Mouse (Mus musculus) liver, embryonic 11.5 days (tissue): ENCODE results near the gene Tcaim. TPM values are rescaled to one million over a fixed set of nuclear protein-coding genes. Genes with fewer than 3 reads are reported as not detected.

Experiments used
- ATAC-seq: fragments of 200-750 bp; cut with Nextera tagmentation; replicated peaks from 2 replicates; pipeline ENCODE4 v1.8.0; 2017; ENCODE audit warnings: moderate number of reproducible peaks, mild to moderate bottlenecking, moderate TSS enrichment, moderate library complexity; ENCODE audit not compliant: low FRiP score
- DNase-seq: peaks from one replicate; pipeline ENCODE4 v3.0.0-alpha.2; 2017; ENCODE audit warnings: low spot score
- H3K27ac ChIP-seq: fragments of 300-500 bp; sonication (generic); 2 replicates; pipeline ENCODE4 v1.5.1; 2014; ENCODE audit warnings: mild to moderate bottlenecking, low read depth, low read length, control low read depth
- H3K27me3 ChIP-seq: fragments of 300-500 bp; sonication (generic); replicated peaks from 2 replicates; pipeline ENCODE4 v1.6.1; 2014; ENCODE audit warnings: low read length, mixed read lengths; ENCODE audit not compliant: control insufficient read depth, insufficient read depth
- H3K36me3 ChIP-seq: fragments of 300-500 bp; sonication (generic); 2 replicates; pipeline ENCODE4 v1.6.1; 2014; ENCODE audit warnings: mild to moderate bottlenecking, low read length, moderate library complexity, mixed read lengths; ENCODE audit not compliant: control insufficient read depth, insufficient read depth
- H3K4me1 ChIP-seq: fragments of 300-500 bp; sonication (generic); replicated peaks from 2 replicates; pipeline ENCODE4 v1.6.1; 2014; ENCODE audit warnings: low read length, mixed read lengths; ENCODE audit not compliant: control insufficient read depth, insufficient read depth
- H3K4me2 ChIP-seq: fragments of 300-500 bp; sonication (generic); 2 replicates; pipeline ENCODE4 v1.6.1; 2014; ENCODE audit warnings: mild to moderate bottlenecking, control low read depth, moderate library complexity
- H3K4me3 ChIP-seq: fragments of 300-500 bp; sonication (generic); 2 replicates; pipeline ENCODE4 v1.5.1; 2014; ENCODE audit warnings: low read depth, low read length, control low read depth
- H3K9ac ChIP-seq: fragments of 300-500 bp; sonication (generic); 2 replicates; pipeline ENCODE4 v1.6.1; 2014; ENCODE audit warnings: low read depth, low read length, control low read depth
- H3K9me3 ChIP-seq: fragments of 300-500 bp; sonication (generic); 2 replicates; pipeline ENCODE4 v1.6.1; 2016; ENCODE audit warnings: low read length, inconsistent platforms, mixed read lengths; ENCODE audit not compliant: control insufficient read depth
- whole genome bisulfite sequencing: fragments of 180-500 bp; shearing (Covaris S2); extraction: QIAGEN DNeasy Blood & Tissue Kit; methylation state at CpG from one replicate; pipeline ENCODE4 v1.1.7; 2014; 5-methylcytosine and 5-hydroxymethylcytosine counted together
- polyA plus RNA-seq: library from polyadenylated mRNA; unstranded; fragments of >200 nt; fragmentation: Nextera tagmentation; extraction: Ambion mirVana; gene quantifications from 2 replicates; pipeline ENCODE4 v1.2.1, GENCODE M21; 2014

Gene Tcaim
- polyA plus RNA-seq, 1 experiment from 2014 or later, result 2.8 TPM

DNA sequence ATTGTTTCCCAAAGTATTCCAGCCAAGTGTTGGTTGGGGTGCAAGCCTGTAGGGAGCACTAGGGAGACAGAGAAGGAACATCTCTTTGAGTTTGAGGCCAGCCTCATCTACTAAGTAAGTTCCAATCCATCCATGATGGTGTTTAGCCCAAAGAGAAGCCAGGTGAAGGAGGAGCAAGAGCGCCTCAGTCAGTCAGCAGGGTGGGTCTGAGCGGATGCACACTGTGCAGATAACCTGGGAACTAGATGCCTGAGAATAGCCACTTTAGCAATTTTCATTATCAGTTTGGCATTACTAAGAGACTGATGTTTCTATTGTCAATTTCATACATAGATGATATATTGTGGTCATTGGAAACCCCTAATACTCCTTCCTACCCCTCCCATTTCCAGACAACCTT, 9.4 kb downstream of the Tcaim start:
- ATAC-seq (no peak), DNase-seq (no peak)
- no peaks in the 10 kb centered on the region for H3K4me1 ChIP-seq
- WGBS, result 78% methylated on average over 2 of the region's 2 CpGs
- no peak overlapping the region for H3K9ac ChIP-seq
- H3K9me3 ChIP-seq, result no peaks in the 10 kb centered on the region
- no peaks in the 10 kb centered on the region for H3K36me3 ChIP-seq
- H3K27me3 ChIP-seq, result no peaks in the 10 kb centered on the region
- H3K4me3 ChIP-seq, result no peak overlapping the region
- H3K27ac ChIP-seq, result no peak overlapping the region
- H3K4me2 ChIP-seq, result no peak overlapping the region

DNA sequence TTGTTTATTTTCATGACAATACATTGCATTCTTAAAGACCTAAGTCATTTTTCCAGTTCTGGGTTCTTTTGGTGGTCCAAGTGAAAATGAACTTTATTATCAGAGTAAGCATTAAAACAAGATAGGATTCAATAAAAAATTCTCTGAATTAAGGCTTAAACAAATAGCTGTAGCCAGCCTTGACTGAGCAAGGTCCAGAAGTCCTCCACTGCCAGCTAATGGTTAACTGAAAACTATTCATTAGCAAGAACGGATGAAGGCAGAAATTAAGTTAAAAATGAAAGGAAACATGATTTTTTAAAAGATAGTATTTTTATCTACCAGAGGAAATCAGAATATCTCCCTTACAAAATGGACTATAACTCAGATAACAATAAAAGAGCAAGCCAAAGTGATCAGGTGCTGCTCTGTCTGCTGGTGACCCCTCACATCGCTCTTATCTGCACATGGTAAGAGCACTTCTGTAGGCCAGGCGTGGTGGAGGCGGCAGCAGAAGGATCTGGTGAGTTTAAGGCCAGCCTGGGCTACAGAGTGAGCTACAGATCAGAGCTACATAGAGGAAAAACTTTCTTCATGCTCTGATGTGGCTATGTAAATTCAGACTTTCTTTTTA, 10.0 kb downstream of the Tcaim start:
- Histone ChIP-seq H3K4me3 (no peak overlapping the region), H3K36me3 (no peaks in the 10 kb centered on the region), H3K4me1 (no peaks in the 10 kb centered on the region), H3K9me3 (no peaks in the 10 kb centered on the region), H3K27me3 (no peaks in the 10 kb centered on the region), H3K9ac (no peak overlapping the region), H3K4me2 (no peak overlapping the region), H3K27ac (no peak overlapping the region)
- WGBS, result 67% methylated on average over 4 of the region's 4 CpGs
- 0 out of 2 replicates have a peak, but pooled peaks have one; percentile 47 for ATAC-seq
- no peak for DNase-seq

DNA sequence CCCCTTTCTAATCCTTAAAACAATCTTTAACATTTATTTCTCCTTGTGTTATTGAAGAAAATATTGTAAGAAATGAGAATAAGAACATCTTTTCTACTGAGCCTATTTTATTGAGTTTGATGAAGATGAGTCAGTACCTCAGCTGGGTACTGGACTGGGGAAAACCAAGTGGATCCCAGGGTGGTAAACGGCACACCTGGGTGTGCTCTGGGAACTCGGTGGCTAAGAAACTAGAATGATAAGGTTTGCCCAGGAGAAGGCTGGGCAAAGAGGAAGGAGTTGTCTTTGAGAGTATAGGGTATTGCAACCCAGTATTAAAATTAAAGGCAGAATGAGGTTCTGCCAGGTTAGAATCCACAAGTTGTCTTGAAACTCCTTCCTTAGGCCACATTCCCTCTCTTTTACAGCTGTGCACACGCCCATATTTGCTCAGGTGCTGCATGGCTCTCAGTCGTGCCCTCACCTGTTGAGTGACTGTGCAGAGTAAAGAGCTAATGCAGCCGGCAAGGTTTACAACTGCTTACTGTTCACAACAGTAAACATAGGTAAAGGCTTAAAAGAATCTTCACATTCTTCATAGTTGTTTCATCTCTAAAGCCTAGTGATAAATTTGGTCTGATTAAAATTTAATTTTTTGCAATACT, 18.2 kb downstream of the Tcaim start:
- Histone ChIP-seq H3K4me2 (no peak overlapping the region), H3K9ac (no peak overlapping the region), H3K27me3 (no peaks in the 10 kb centered on the region), H3K36me3 (0 out of 2 replicates have a peak, but pooled peaks cover 4% of the 10 kb centered on the region), H3K4me1 (no peaks in the 10 kb centered on the region), H3K4me3 (no peak overlapping the region), H3K9me3 (no peaks in the 10 kb centered on the region), H3K27ac (no peak overlapping the region)
- ATAC-seq, result no peak
- no peak for DNase-seq
- 72% methylated on average over 5 of the region's 5 CpGs for WGBS

DNA sequence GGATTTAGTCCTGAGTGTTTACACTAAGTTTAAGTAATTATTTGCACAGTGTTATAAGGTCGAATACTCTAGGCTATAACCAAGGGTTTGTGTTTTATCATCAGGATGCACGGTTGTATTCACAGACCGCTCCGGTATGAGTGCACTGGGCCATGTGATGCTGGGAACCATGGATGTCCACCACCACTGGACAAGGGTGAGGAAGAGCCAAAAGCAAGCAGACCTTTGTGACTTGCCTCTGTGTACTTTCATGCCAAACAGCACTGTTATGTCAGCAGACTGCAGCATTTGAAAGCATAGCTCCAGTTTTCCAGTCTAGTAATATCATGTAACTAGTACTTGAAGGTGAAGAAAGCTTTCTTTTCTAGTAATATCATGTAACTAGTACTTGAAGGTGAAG, 21.4 kb downstream of the Tcaim start:
- DNase-seq, result no peak
- ATAC-seq, result no peak
- no peaks in the 10 kb centered on the region for H3K27me3 ChIP-seq
- no peaks in the 10 kb centered on the region for H3K4me1 ChIP-seq
- no peak overlapping the region for H3K4me3 ChIP-seq
- 0 out of 2 replicates have a peak, but pooled peaks cover 4% of the 10 kb centered on the region for H3K36me3 ChIP-seq
- H3K4me2 ChIP-seq, result no peak overlapping the region
- H3K27ac ChIP-seq, result no peak overlapping the region
- no peak overlapping the region for H3K9ac ChIP-seq
- 84% methylated on average over 4 of the region's 4 CpGs for WGBS
- no peaks in the 10 kb centered on the region for H3K9me3 ChIP-seq

- Histone ChIP-seq H3K36me3 (no peaks in the 10 kb centered on the region), H3K27me3 (no peaks in the 10 kb centered on the region), H3K9me3 (no peaks in the 10 kb centered on the region), H3K27ac (no peak overlapping the region), H3K4me1 (no peaks in the 10 kb centered on the region), H3K9ac (no peak overlapping the region), H3K4me3 (no peak overlapping the region), H3K4me2 (no peak overlapping the region)
- DNase-seq (no peak), ATAC-seq (no peak)
- 71% methylated on average over 4 of the region's 4 CpGs for WGBS
These were observed 24.6 kb downstream of the Tcaim start for GRCm38 (mm10) chr9:122829826-122830380.

DNA sequence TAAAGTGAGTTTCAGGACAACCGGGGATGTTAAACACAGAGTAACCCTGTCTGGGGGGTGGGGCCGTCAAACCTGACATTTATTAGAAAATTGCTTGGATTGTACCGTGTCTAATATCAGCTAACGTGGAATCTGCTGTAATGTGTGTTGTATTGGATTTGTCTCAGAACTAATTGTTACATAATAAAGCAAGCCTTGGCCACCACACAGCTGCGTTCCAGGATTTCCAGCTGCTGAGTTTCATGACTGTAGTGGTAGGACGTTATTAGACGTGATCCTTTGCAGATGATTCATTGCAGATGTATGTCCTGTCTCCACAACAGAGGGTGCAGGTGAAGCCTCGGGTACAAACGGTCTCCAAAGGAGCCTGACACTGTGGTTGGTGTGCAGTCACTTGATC, 30.8 kb downstream of the Tcaim start:
- no peaks in the 10 kb centered on the region for H3K4me1 ChIP-seq
- H3K27me3 ChIP-seq, result no peaks in the 10 kb centered on the region
- WGBS, result 78% methylated on average over 9 of the region's 9 CpGs
- no peak for ATAC-seq
- no peak for DNase-seq
- H3K9me3 ChIP-seq, result no peaks in the 10 kb centered on the region
- H3K36me3 ChIP-seq, result no peaks in the 10 kb centered on the region
- H3K9ac ChIP-seq, result no peak overlapping the region
- no peak overlapping the region for H3K4me3 ChIP-seq
- H3K4me2 ChIP-seq, result no peak overlapping the region
- H3K27ac ChIP-seq, result no peak overlapping the region

GRCm38 (mm10) chr9:122836790-122837189, 31.5 kb downstream of the Tcaim start:
- H3K27me3 ChIP-seq, result no peaks in the 10 kb centered on the region
- no peak overlapping the region for H3K9ac ChIP-seq
- ATAC-seq, result no peak
- no peaks in the 10 kb centered on the region for H3K4me1 ChIP-seq
- no peak overlapping the region for H3K27ac ChIP-seq
- no peaks in the 10 kb centered on the region for H3K9me3 ChIP-seq
- H3K36me3 ChIP-seq, result no peaks in the 10 kb centered on the region
- H3K4me2 ChIP-seq, result no peak overlapping the region
- DNase-seq, result no peak
- no peak overlapping the region for H3K4me3 ChIP-seq
- 79% methylated on average over 6 of the region's 6 CpGs for WGBS

GRCm38 (mm10) chr9:122837216-122837615, 31.9 kb downstream of the Tcaim start:
- no peak overlapping the region for H3K9ac ChIP-seq
- no peak overlapping the region for H3K4me3 ChIP-seq
- WGBS, result 80% methylated on average over 4 of the region's 4 CpGs
- H3K4me1 ChIP-seq, result no peaks in the 10 kb centered on the region
- H3K27me3 ChIP-seq, result no peaks in the 10 kb centered on the region
- H3K27ac ChIP-seq, result no peak overlapping the region
- H3K9me3 ChIP-seq, result no peaks in the 10 kb centered on the region
- H3K4me2 ChIP-seq, result no peak overlapping the region
- no peaks in the 10 kb centered on the region for H3K36me3 ChIP-seq
- no peak for ATAC-seq
- no peak for DNase-seq

- Histone ChIP-seq H3K4me2 (no peak overlapping the region), H3K9me3 (no peaks in the 10 kb centered on the region), H3K9ac (no peak overlapping the region), H3K4me1 (no peaks in the 10 kb centered on the region), H3K27me3 (no peaks in the 10 kb centered on the region), H3K36me3 (no peaks in the 10 kb centered on the region), H3K4me3 (no peak overlapping the region), H3K27ac (no peak overlapping the region)
- no peak for ATAC-seq
- DNase-seq, result no peak
- WGBS, result 33% methylated on average over 16 of the region's 16 CpGs
These were observed 32.3 kb downstream of the Tcaim start for GRCm38 (mm10) chr9:122837680-122838079.
